Mouse (Mus musculus) spleen, adult 2 months (tissue): Measurements from ENCODE around the gene Zfp871. TPM values are rescaled to one million over a fixed set of nuclear protein-coding genes. Genes with fewer than 3 reads are reported as not detected.
A peak's percentile ranks its signal among the peaks of the same experiment; 100 is the strongest.

Source experiments
- DNase-seq, 2 experiments: peaks; one replicate each; pipeline versions ENCODE4 v3.0.0 to v3.0.0-alpha.2; 2012 to 2021; ENCODE audit warnings: low spot score in 2 of 2, low read depth in 1 of 2
- H3K27ac ChIP-seq: fragments of 200-500 bp; 2 replicates; pipeline ENCODE4 v1.5.1; 2012; ENCODE audit warnings: low read length, inconsistent platforms; ENCODE audit not compliant: insufficient read depth
- H3K27me3 ChIP-seq: fragments of 200-500 bp; 2 replicates; pipeline ENCODE4 v1.6.1; 2012; ENCODE audit warnings: mild to moderate bottlenecking, moderate library complexity, low read length, inconsistent platforms; ENCODE audit not compliant: control insufficient read depth, insufficient read depth
- H3K36me3 ChIP-seq: fragments of 200-500 bp; 2 replicates; pipeline ENCODE4 v1.6.1; 2012; ENCODE audit warnings: mild to moderate bottlenecking, low read length, inconsistent platforms; ENCODE audit not compliant: control insufficient read depth, insufficient read depth
- H3K4me1 ChIP-seq: fragments of 200-500 bp; 2 replicates; pipeline ENCODE4 v1.6.1; 2011; ENCODE audit warnings: inconsistent platforms; ENCODE audit not compliant: control insufficient read depth, insufficient read depth, insufficient read length
- H3K4me3 ChIP-seq: fragments of 200-500 bp; 2 replicates; pipeline ENCODE4 v1.5.1; 2011; ENCODE audit warnings: mild to moderate bottlenecking, inconsistent platforms; ENCODE audit not compliant: insufficient read depth, insufficient read length; ENCODE audit errors: extremely low read depth
- CTCF ChIP-seq: fragments of 200-500 bp; IDR thresholded peaks from 2 replicates; pipeline ENCODE4 v1.5.1; 2011; ENCODE audit warnings: mild to moderate bottlenecking, inconsistent platforms; ENCODE audit not compliant: insufficient read depth, insufficient read length, insufficient replicate concordance; ENCODE audit errors: extremely low read depth
- POLR2A ChIP-seq: fragments of 200-500 bp; IDR thresholded peaks from 2 replicates; pipeline ENCODE4 v1.6.1; 2011; ENCODE audit warnings: low read depth, low read length, inconsistent platforms
- whole genome bisulfite sequencing: fragments of 180-500 bp; shearing (Covaris S2); methylation state at CpG from one replicate; pipeline ENCODE4 v1.1.7; 2018; 5-methylcytosine and 5-hydroxymethylcytosine counted together
- polyA plus RNA-seq: library from polyadenylated mRNA; depleted of rRNA; stranded (reverse); fragments of >200 nt; gene quantifications from 2 replicates; pipeline ENCODE4 v1.2.3, GENCODE M21; 2012; rRNA removed

Zfp871 gene
- 9.6 and 10.1 TPM in 2 replicates for polyA plus RNA-seq

- WGBS = under 1% methylated on average over 22 of the region's 22 CpGs
- peaks cover 4% of the 10 kb centered on the region for H3K36me3 ChIP-seq
- peak; percentile 84 to 86 for DNase-seq
- no peak for TF ChIP-seq CTCF
- peak; percentile 78; the same call in 1 of the 2 replicates for TF ChIP-seq POLR2A
- H3K27me3 ChIP-seq = no peaks in the 10 kb centered on the region
- H3K4me1 ChIP-seq = peaks cover 14% of the 10 kb centered on the region
- H3K27ac ChIP-seq = peak within 1 kb of the TSS; percentile 91
- H3K4me3 ChIP-seq = peak within 1 kb of the TSS; percentile 94
Measured at GRCm38 (mm10) chr17:32788094-32788559, at the start of gene Zfp871. Gene Zfp871, minus strand, starts transcription at chr17:32788287.

GRCm38 (mm10) chr17:32830418-32830782, 42.3 kb upstream of the Zfp871 start:
- peaks cover 2% of the 10 kb centered on the region; the same call in 1 of the 2 replicates for H3K4me1 ChIP-seq
- no peaks in the 10 kb centered on the region for H3K27me3 ChIP-seq
- H3K27ac ChIP-seq = no peak overlapping the region
- TF ChIP-seq CTCF (no peak), POLR2A (no peak)
- no peak for DNase-seq
- peak overlapping the region; percentile 82; the same call in 1 of the 2 replicates for H3K4me3 ChIP-seq
- WGBS = 36% methylated on average over 3 of the region's 3 CpGs
- no peaks in the 10 kb centered on the region for H3K36me3 ChIP-seq

- Histone ChIP-seq H3K4me3 (peak within 1 kb of the TSS; percentile 82), H3K36me3 (no peaks in the 10 kb centered on the region), H3K4me1 (peaks cover 2% of the 10 kb centered on the region; the same call in 1 of the 2 replicates), H3K27ac (no peak within 1 kb of the TSS), H3K27me3 (no peaks in the 10 kb centered on the region)
- TF ChIP-seq CTCF (no peak), POLR2A (peak; percentile 31; the same call in 1 of the 2 replicates)
- peak; percentile 48 to 59 for DNase-seq
- WGBS = 4% methylated on average over 35 of the region's 35 CpGs
Measured at GRCm38 (mm10) chr17:32829540-32830417, 41.7 kb upstream of the Zfp871 start, which contains the start of gene Zfp799. Gene Zfp799, minus strand, starts transcription at chr17:32830261.

GRCm38 (mm10) chr17:32816074-32816784, 28.1 kb upstream of the Zfp871 start:
- TF ChIP-seq POLR2A (no peak), CTCF (no peak)
- H3K36me3 ChIP-seq = peaks cover 14% of the 10 kb centered on the region
- WGBS = 98% methylated on average over 1 of the region's 1 CpGs
- H3K27ac ChIP-seq = no peak overlapping the region
- H3K27me3 ChIP-seq = no peaks in the 10 kb centered on the region
- DNase-seq = no peak
- no peak overlapping the region for H3K4me3 ChIP-seq
- no peaks in the 10 kb centered on the region for H3K4me1 ChIP-seq

- Histone ChIP-seq H3K4me3 (no peak overlapping the region), H3K4me1 (no peaks in the 10 kb centered on the region), H3K36me3 (no peaks in the 10 kb centered on the region; the same call in 1 of the 2 replicates), H3K27me3 (0 out of 2 replicates have a peak, but pooled peaks cover 3% of the 10 kb centered on the region), H3K27ac (no peak overlapping the region)
- TF ChIP-seq CTCF (no peak), POLR2A (no peak)
- no peak for DNase-seq
- 96% methylated on average over 7 of the region's 7 CpGs for WGBS
Measured at GRCm38 (mm10) chr17:32814136-32814535, 26.0 kb upstream of the Zfp871 start.

- no peak overlapping the region for H3K4me3 ChIP-seq
- WGBS = 16% methylated on average over 1 of the region's 1 CpGs
Measured at GRCm38 (mm10) chr17:32810648-32811047, 22.6 kb upstream of the Zfp871 start.

More at GRCm38 (mm10) chr17:32810648-32811047, 22.6 kb upstream of the Zfp871 start:
- TF ChIP-seq POLR2A = no peak
- TF ChIP-seq CTCF = no peak
- peaks cover 5% of the 10 kb centered on the region for H3K27me3 ChIP-seq
- H3K27ac ChIP-seq = no peak overlapping the region
- no peaks in the 10 kb centered on the region for H3K4me1 ChIP-seq
- H3K36me3 ChIP-seq = no peaks in the 10 kb centered on the region
- no peak for DNase-seq
